Mouse (Mus musculus): Measurements from ENCODE around the gene Cxcr2.

DNA sequence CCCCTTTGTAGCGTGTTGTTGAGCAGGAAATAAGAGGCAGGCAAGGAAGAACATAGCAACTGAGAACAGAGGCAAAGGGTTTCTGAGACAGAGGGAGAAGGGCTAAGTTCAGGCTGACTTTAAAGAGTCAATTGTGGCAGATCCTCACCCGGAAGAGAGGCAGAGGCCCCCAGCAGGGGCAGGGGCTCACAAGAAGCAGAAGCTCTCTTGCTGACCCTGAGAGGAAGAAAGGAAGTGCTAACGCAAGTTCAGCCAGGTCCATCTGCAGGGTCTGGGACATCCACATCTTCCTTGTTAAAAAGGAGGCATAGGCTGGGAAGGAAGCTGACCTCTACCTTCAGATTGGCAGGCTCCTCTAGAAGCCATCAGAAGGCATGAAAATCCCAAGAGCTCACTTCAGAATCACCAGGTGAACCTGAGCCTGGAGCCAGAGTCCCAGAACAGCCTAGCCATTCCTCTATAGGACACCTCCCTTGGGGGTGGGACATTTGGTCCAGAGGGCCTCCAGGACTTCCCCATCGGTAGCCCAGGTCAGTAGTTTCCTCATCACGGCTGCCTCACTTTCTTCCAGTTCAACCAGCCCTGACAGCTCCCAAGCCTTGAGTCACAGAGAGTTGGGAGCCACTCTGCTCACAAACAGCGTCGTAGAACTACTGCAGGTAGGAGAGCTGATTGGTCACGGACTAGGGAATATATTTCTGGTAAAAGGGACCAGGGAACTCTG is at the start of gene Cxcr2:
- TF ChIP-seq EP300 (optimal IDR thresholded peaks at IDR 0.05) (no peak), CTCF (IDR thresholded peaks at IDR 0.05; ENCODE audit: low read depth) (no peak)
